Mouse (Mus musculus) ZHBTc4 (cell line): ENCODE results near the gene Olfr860.
"Not testable (repeated sequence)": the region's sequence is repeated elsewhere in the genome, so short reads cannot be mapped to it uniquely, and the experiment has no call there.

Experiments
- DNase-seq: peaks from one replicate; pipeline ENCODE4 v3.0.0-alpha.2; 2011; ENCODE audit warnings: low read depth, low spot score

The Olfr860 gene

DNA sequence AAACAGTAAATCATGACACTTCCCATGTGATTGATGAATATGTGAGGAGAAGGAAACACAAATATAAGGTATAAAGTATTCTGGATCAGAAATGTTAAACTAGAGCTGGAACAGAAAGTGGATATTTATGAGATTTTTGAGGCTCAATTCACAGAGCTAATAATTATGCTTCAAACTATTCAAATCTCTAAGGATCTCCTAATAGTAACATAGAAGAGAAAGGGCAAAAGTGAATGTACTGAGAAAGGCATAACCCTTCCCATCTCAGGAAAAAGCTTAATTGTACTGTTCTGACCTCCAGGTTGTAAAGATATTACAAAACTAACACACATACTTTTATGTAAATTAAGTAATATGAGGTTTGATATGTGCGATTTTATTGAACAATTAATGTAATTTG is at the start of gene Olfr860:
Gene Olfr860, minus strand, starts transcription at position 101 of the 400 bp plus-strand sequence.
- DNase-seq = no peak

GRCm38 (mm10) chr9:19887904-19888303 is 38.4 kb upstream of the Olfr860 start, which contains the start of gene Olfr862:
TSS of gene Olfr862 (minus strand) at chr9:19888004.
- no peak for DNase-seq

DNA sequence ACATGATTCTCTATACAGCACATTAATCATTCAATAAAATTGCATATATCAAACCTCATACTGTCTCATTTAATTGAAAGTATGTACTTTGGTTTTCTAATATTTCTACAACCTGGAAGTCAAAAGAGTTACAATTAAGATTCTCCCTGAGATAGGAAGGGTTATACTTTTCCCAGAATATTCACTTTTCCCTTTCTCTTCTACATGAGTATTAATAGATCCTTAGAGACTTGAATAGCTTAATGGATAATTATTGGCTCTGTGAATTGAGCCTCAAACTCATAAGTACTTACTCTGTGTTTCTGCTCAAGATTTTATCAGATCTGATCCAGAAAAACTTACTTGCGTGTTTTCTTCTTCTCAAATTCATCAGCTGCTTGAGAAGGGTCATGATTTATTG is 44.9 kb downstream of the Olfr860 start, which contains the start of gene Olfr859:
Gene Olfr859, plus strand, starts transcription at position 301 of the 400 bp plus-strand sequence.
- not testable (repeated sequence) for DNase-seq

- no peak for DNase-seq
Measured at GRCm38 (mm10) chr9:19803000-19803399, 46.5 kb downstream of the Olfr860 start.
